Mouse (Mus musculus) kidney, postnatal 4 days (tissue): ENCODE data around the gene Ugt1a6b.

Experiments used
- DNase-seq, 2 experiments: peaks; one replicate each; pipeline ENCODE4 v3.0.0; 2021; ENCODE audit warnings: mixed read lengths in 2 of 2

The Ugt1a6b gene

GRCm38 (mm10) chr1:88264237-88264868 lies 161.3 kb downstream of the Ugt1a6b start:
- no peak for DNase-seq

- DNase-seq = no peak
Observed at GRCm38 (mm10) chr1:88264869-88265240, 161.8 kb downstream of the Ugt1a6b start.

GRCm38 (mm10) chr1:88266123-88266522 lies 163.1 kb downstream of the Ugt1a6b start:
- peak in 1 of 2 experiments; percentile 9 for DNase-seq

GRCm38 (mm10) chr1:88267489-88267888 lies 164.4 kb downstream of the Ugt1a6b start:
- peak in 1 of 2 experiments; percentile 11 for DNase-seq

GRCm38 (mm10) chr1:88268070-88268469 lies 165.0 kb downstream of the Ugt1a6b start:
- no peak for DNase-seq
